Mouse (Mus musculus): ENCODE measurements around the gene Golga4. TPM values are rescaled to one million over a fixed set of nuclear protein-coding genes. Genes with fewer than 3 reads are reported as not detected.

Gene Golga4
- total and polyA plus RNA-seq, 2 experiments from 2014 or later: 27.2 to 36.8 TPM

DNA sequence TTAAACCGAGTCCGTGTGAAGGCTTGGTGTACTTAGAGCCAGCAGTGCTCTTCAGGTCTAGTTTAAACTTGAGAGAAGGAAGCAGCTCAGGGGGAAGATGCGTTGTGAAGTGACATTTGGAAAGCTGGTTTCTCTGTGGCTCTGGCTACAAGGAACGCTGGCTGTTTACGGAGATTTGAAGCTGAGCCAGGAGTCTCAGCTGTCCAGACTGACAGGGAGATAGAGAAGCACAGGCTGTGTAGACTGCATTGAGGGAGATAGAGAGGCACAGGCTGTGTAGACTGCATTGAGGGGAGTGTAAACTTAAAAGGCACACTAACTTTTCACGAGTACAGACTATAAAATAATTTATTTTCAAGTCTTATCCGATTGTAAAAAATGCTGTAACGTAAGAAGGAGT is 13.9 kb downstream of the Golga4 start:
- no peak for TF ChIP-seq CTCF (IDR thresholded peaks at IDR 0.05; ENCODE audit: low read depth)
- Histone ChIP-seq H3K4me1 (ENCODE audit: insufficient read depth, low read length) (no peaks in the 10 kb centered on the region), H3K9ac (replicated peaks; ENCODE audit: low read length) (no peak overlapping the region), H3K27ac (no peak overlapping the region), H3K4me3 (ENCODE audit: low read length) (no peak overlapping the region), H3K27me3 (ENCODE audit: insufficient read depth, low read length) (no peaks in the 10 kb centered on the region), H3K36me3 (ENCODE audit: insufficient read depth, low read length) (peaks cover 8% of the 10 kb centered on the region; the same call in 1 of the 2 replicates), H3K4me2 (ENCODE audit: low read depth, low read length) (no peak overlapping the region), H3K9me3 (ENCODE audit: low read length) (no peaks in the 10 kb centered on the region)
- ATAC-seq (no peak), DNase-seq (ENCODE audit: low spot score) (peak; percentile 60)
- 57% methylated on average over 8 of the region's 8 CpGs for WGBS

DNA sequence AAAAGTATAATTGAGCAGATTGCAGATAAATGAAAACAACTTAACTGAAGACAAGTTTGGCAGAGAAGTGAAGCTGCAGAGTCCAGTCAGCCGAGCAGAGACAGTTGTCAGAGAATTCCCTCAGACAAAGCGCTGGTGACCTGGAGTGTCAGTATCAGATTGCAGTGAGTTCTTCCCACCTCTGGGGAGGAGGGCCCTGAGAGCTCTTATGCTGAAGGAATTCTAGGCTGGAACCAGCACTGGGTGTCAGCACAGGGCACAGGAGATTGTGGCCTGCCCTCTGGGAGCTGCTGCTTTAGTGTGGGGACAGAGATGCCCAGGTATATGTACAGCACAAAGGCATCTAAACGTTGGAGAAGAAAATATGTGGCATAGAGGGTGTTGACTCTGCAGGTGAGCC is 14.8 kb downstream of the Golga4 start:
- H3K4me2 ChIP-seq (ENCODE audit: low read depth, low read length): no peak overlapping the region
- no peak for TF ChIP-seq CTCF (IDR thresholded peaks at IDR 0.05; ENCODE audit: low read depth)
- H3K4me3 ChIP-seq (ENCODE audit: low read length): no peak overlapping the region
- no peaks in the 10 kb centered on the region for H3K9me3 ChIP-seq (ENCODE audit: low read length)
- 33% methylated on average over 3 of the region's 3 CpGs for WGBS
- H3K27me3 ChIP-seq (ENCODE audit: insufficient read depth, low read length): no peaks in the 10 kb centered on the region
- H3K4me1 ChIP-seq (ENCODE audit: insufficient read depth, low read length): no peaks in the 10 kb centered on the region
- H3K36me3 ChIP-seq (ENCODE audit: insufficient read depth, low read length): 0 out of 2 replicates have a peak, but pooled peaks cover 3% of the 10 kb centered on the region
- no peak for ATAC-seq
- H3K9ac ChIP-seq (replicated peaks; ENCODE audit: low read length): no peak overlapping the region
- no peak for DNase-seq (ENCODE audit: low spot score)
- H3K27ac ChIP-seq: no peak overlapping the region

DNA sequence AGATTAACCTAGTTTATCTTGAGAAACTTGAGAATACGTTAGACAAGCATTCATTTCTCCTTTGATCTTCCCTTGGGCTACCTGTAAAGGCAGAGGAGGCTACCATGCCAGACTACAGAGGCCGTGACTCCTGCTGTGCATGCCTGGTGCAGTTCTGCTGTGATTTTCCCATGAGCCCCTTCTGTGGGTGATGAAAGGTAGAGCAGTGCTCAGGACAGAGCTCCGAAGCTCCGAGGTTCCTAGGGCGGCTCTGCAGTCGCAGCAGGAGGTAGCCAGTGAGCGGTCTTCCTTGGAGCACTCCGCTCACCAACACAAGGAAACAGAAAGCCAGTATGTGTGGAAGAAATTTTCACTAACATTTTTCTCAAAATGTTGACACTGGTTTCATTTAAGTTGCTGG is 15.6 kb downstream of the Golga4 start:
- no peak for ATAC-seq
- Histone ChIP-seq H3K4me2 (ENCODE audit: low read depth, low read length) (no peak overlapping the region), H3K27ac (no peak overlapping the region), H3K4me3 (ENCODE audit: low read length) (no peak overlapping the region), H3K27me3 (ENCODE audit: insufficient read depth, low read length) (no peaks in the 10 kb centered on the region), H3K4me1 (ENCODE audit: insufficient read depth, low read length) (no peaks in the 10 kb centered on the region), H3K9me3 (ENCODE audit: low read length) (no peaks in the 10 kb centered on the region), H3K36me3 (ENCODE audit: insufficient read depth, low read length) (0 out of 2 replicates have a peak, but pooled peaks cover 3% of the 10 kb centered on the region), H3K9ac (replicated peaks; ENCODE audit: low read length) (no peak overlapping the region)
- no peak for TF ChIP-seq CTCF (IDR thresholded peaks at IDR 0.05; ENCODE audit: low read depth)
- no peak for DNase-seq (ENCODE audit: low spot score)
- 73% methylated on average over 8 of the region's 8 CpGs for WGBS

DNA sequence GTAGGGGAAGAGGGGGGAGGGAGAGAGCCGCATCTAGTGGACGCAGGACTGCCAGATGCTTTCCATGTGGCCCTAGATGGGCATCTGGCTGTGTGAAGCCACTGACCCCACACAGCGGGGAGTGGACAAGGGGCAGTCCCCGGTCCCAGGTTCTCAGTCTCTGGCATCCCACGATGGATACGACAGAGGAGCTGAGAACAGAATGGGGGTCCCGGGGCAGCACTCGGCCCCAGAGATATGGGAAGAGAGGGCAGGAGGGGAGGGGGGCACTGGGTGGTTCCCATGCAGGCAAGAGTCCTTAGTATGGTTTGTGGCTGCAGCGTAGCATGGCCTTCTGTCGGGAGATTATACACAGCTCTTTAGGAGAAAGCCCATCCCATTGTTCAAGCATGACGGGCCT is 17.7 kb downstream of the Golga4 start:
- Histone ChIP-seq H3K9ac (replicated peaks; ENCODE audit: low read length) (no peak overlapping the region), H3K27ac (no peak overlapping the region), H3K9me3 (ENCODE audit: low read length) (no peaks in the 10 kb centered on the region), H3K4me1 (ENCODE audit: insufficient read depth, low read length) (no peaks in the 10 kb centered on the region), H3K4me3 (ENCODE audit: low read length) (no peak overlapping the region), H3K27me3 (ENCODE audit: insufficient read depth, low read length) (no peaks in the 10 kb centered on the region), H3K4me2 (ENCODE audit: low read depth, low read length) (no peak overlapping the region), H3K36me3 (ENCODE audit: insufficient read depth, low read length) (peaks cover 11% of the 10 kb centered on the region; the same call in 1 of the 2 replicates)
- TF ChIP-seq CTCF (IDR thresholded peaks at IDR 0.05; ENCODE audit: low read depth): no peak
- 79% methylated on average over 11 of the region's 11 CpGs for WGBS
- DNase-seq (ENCODE audit: low spot score) (no peak), ATAC-seq (no peak)

DNA sequence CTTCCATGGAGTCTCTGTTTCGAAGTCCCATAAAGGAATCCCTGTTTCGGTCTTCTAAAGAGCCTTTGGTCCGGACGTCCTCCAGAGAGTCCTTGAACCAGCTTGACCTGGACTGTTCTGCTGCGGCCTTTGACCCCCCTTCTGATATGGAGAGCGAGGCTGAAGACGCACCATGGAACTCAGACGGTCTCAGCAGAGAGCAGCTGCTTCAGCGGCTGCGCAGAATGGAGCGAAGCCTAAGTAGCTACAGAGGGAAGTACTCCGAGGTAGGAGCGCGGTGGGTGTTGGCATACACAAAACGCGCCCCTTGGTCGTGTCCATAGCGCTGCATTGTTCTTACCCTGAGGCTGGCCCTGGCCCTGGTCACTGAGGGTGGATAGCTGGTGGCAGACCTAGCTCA is 21.0 kb downstream of the Golga4 start:
- TF ChIP-seq CTCF (IDR thresholded peaks at IDR 0.05; ENCODE audit: low read depth): no peak
- no peaks in the 10 kb centered on the region for H3K4me1 ChIP-seq (ENCODE audit: insufficient read depth, low read length)
- WGBS: 87% methylated on average over 18 of the region's 18 CpGs
- no peak overlapping the region for H3K27ac ChIP-seq
- H3K9me3 ChIP-seq (ENCODE audit: low read length): no peaks in the 10 kb centered on the region
- H3K27me3 ChIP-seq (ENCODE audit: insufficient read depth, low read length): no peaks in the 10 kb centered on the region
- H3K36me3 ChIP-seq (ENCODE audit: insufficient read depth, low read length): peaks cover 22% of the 10 kb centered on the region
- no peak overlapping the region for H3K9ac ChIP-seq (replicated peaks; ENCODE audit: low read length)
- DNase-seq (ENCODE audit: low spot score) (no peak), ATAC-seq (no peak)
- no peak overlapping the region for H3K4me2 ChIP-seq (ENCODE audit: low read depth, low read length)
- H3K4me3 ChIP-seq (ENCODE audit: low read length): no peak overlapping the region

DNA sequence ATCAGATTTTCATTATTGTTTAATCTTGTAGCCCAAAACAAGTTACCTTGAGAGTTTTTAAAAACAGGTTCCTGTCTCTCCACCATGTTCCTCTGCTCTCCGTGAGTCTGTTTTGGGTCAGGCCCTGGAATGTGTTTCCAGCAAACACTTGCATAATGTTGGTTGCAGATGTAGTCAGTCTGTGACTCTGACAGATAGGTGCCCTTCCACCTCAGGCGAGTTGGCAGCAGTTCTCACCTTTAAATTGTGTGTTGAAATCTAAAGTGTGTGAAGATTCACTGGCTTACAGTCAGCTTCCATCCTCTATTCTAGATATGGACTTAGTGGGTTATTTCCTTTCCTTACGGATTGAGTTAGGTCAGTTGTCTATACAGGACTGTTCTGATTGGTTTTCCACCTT is 23.7 kb downstream of the Golga4 start:
- no peak for DNase-seq (ENCODE audit: low spot score)
- Histone ChIP-seq H3K9me3 (ENCODE audit: low read length) (no peaks in the 10 kb centered on the region), H3K27me3 (ENCODE audit: insufficient read depth, low read length) (no peaks in the 10 kb centered on the region), H3K4me2 (ENCODE audit: low read depth, low read length) (no peak overlapping the region), H3K9ac (replicated peaks; ENCODE audit: low read length) (no peak overlapping the region), H3K27ac (no peak overlapping the region), H3K36me3 (ENCODE audit: insufficient read depth, low read length) (peaks cover 33% of the 10 kb centered on the region), H3K4me1 (ENCODE audit: insufficient read depth, low read length) (no peaks in the 10 kb centered on the region), H3K4me3 (ENCODE audit: low read length) (no peak overlapping the region)
- WGBS: 94% methylated on average over 3 of the region's 3 CpGs
- ATAC-seq: no peak
- no peak for TF ChIP-seq CTCF (IDR thresholded peaks at IDR 0.05; ENCODE audit: low read depth)

DNA sequence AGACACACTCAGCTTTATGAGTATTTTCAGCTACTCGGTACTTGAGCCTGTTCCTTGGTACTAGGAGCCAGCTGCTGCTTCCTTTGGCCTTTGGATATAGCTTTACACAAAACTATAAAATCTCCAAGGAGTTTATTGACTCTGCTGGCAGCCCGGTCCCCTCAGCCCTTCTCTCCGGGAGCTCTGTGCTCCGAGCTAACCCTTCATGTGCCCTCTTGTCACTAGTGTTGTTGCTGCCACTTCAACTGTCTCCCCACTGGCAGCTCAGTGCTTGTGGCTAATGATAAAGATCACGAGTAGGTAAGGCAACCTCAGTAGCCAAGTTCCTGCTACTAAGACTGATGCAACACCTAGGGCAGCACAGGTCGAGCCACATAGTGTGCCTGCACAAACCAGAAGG is 24.6 kb downstream of the Golga4 start:
- no peak overlapping the region for H3K27ac ChIP-seq
- H3K9me3 ChIP-seq (ENCODE audit: low read length): no peaks in the 10 kb centered on the region
- 89% methylated on average over 6 of the region's 6 CpGs for WGBS
- H3K27me3 ChIP-seq (ENCODE audit: insufficient read depth, low read length): no peaks in the 10 kb centered on the region
- no peak overlapping the region for H3K9ac ChIP-seq (replicated peaks; ENCODE audit: low read length)
- no peaks in the 10 kb centered on the region for H3K4me1 ChIP-seq (ENCODE audit: insufficient read depth, low read length)
- ATAC-seq (no peak), DNase-seq (ENCODE audit: low spot score) (no peak)
- H3K36me3 ChIP-seq (ENCODE audit: insufficient read depth, low read length): peaks cover 38% of the 10 kb centered on the region
- H3K4me3 ChIP-seq (ENCODE audit: low read length): no peak overlapping the region
- TF ChIP-seq CTCF (IDR thresholded peaks at IDR 0.05; ENCODE audit: low read depth): no peak
- H3K4me2 ChIP-seq (ENCODE audit: low read depth, low read length): no peak overlapping the region
